Mouse (Mus musculus): ENCODE data around the gene Rbm4. TPM values are rescaled to one million over a fixed set of nuclear protein-coding genes. Genes with fewer than 3 reads are reported as not detected.
A peak's percentile ranks its signal among the peaks of the same experiment; 100 is the strongest.

Gene Rbm4
- polyA plus RNA-seq (2015; fragmentation: Nextera tagmentation; extraction: Ambion mirVana): 67.2 and 73.6 TPM in 2 replicates

DNA sequence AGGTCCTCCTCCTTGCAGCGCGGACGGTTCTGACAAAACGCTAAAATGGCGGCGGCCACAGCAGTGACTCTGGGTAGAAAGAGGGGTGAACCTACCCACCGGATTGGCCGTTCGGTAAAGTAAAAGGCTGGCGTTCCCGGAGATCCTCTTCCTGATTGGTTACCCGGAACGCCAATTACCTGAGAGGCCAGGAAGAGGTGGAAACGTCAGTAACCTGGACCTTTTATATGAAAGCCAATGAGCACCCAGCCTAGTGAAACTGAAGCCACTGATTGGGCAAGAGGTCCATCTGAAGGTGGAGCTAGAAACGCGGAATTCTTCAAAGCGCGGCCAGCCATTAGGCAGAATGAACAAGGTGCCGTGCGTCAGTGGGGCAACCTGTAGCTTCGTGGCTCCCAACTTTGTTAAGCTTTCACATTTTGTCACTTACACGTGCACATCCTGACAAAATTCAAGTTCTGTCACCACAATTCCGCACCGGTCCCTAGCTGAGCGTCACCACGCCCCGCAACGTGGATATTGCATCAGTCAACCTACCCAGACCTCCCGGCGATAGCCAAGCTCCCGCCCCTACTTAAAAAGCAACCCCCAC, at the start of gene Rbm4:
TSS of gene Rbm4 (minus strand) at position 71 of the 592 bp plus-strand sequence.
- WGBS: under 1% methylated on average over 31 of the region's 31 CpGs
- H3K9me3 ChIP-seq (ENCODE audit: control insufficient read depth, low read length): no peaks in the 10 kb centered on the region
- no peaks in the 10 kb centered on the region for H3K27me3 ChIP-seq (replicated peaks; ENCODE audit: control insufficient read depth, insufficient read depth, low read length)
- peaks cover 9% of the 10 kb centered on the region for H3K36me3 ChIP-seq (ENCODE audit: control insufficient read depth, insufficient read depth, low read length)
- H3K4me2 ChIP-seq (ENCODE audit: low read length): peak within 1 kb of the TSS; percentile 85
- ATAC-seq: peak; percentile 99
- peak within 1 kb of the TSS; percentile 53 for H3K4me3 ChIP-seq (ENCODE audit: low read length)
- peak within 1 kb of the TSS; percentile 63 for H3K27ac ChIP-seq (ENCODE audit: low read depth, low read length)
- peaks cover 36% of the 10 kb centered on the region for H3K4me1 ChIP-seq (ENCODE audit: control insufficient read depth, insufficient read depth, low read depth, low read length)
- peak within 1 kb of the TSS; percentile 68 for H3K9ac ChIP-seq (ENCODE audit: low read depth, low read length)

DNA sequence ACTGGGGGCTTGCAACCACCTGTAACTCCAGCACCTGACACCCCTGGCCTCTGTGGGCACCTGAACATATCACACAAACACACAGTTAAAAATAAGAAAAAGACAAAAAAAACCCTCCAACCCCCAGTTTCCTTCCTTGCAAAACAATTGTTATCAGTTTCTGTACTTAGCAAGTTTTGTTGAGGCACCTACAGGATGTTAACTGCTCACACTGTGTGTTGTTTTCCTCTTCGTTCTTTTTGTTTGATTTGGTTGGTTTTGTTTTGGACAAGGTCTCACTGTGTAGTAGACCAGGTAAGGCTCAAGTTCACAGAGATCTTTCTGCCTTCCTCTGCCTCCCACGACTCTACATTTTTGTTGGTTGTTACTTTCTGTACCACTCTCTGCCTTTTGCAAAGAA, 48.9 kb upstream of the Rbm4 start:
- no peak for ATAC-seq
- no peak overlapping the region for H3K4me3 ChIP-seq (ENCODE audit: low read length)

DNA sequence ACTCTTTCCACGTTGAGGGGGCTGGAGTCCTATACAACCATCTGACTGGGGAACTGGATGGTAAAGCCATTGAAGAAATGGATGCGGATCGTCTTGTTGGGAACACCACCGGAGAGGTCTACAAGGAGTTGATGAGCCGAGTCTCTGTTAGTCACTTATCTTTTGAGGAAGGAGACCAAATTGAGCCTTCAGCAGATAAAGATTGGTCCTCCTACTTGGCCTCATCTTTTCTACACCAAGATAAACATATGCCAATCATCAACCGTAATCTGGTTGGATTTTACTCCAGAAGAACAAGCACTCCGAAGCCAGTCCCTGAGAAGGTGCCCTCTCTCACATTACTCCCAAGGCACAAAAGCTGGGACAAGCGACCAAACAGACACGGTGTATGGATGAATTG, 47.1 kb upstream of the Rbm4 start:
- no peaks in the 10 kb centered on the region for H3K36me3 ChIP-seq (ENCODE audit: control insufficient read depth, insufficient read depth, low read length)
- ATAC-seq: no peak
- H3K9me3 ChIP-seq (ENCODE audit: control insufficient read depth, low read length): no peaks in the 10 kb centered on the region
- 85% methylated on average over 9 of the region's 9 CpGs for WGBS
- no peak overlapping the region for H3K4me3 ChIP-seq (ENCODE audit: low read length)
- H3K4me2 ChIP-seq (ENCODE audit: low read length): no peak overlapping the region
- peaks cover 20% of the 10 kb centered on the region for H3K27me3 ChIP-seq (replicated peaks; ENCODE audit: control insufficient read depth, insufficient read depth, low read length)
- H3K9ac ChIP-seq (ENCODE audit: low read depth, low read length): no peak overlapping the region
- no peak overlapping the region for H3K27ac ChIP-seq (ENCODE audit: low read depth, low read length)
- peaks cover 14% of the 10 kb centered on the region for H3K4me1 ChIP-seq (ENCODE audit: control insufficient read depth, insufficient read depth, low read depth, low read length)

More for the DNA sequence above, 48.9 kb upstream of the Rbm4 start:
- Histone ChIP-seq H3K27me3 (replicated peaks; ENCODE audit: control insufficient read depth, insufficient read depth, low read length) (peaks cover 21% of the 10 kb centered on the region), H3K27ac (ENCODE audit: low read depth, low read length) (no peak overlapping the region), H3K4me1 (ENCODE audit: control insufficient read depth, insufficient read depth, low read depth, low read length) (peaks cover 14% of the 10 kb centered on the region), H3K36me3 (ENCODE audit: control insufficient read depth, insufficient read depth, low read length) (no peaks in the 10 kb centered on the region), H3K9ac (ENCODE audit: low read depth, low read length) (no peak overlapping the region), H3K4me2 (ENCODE audit: low read length) (no peak overlapping the region), H3K9me3 (ENCODE audit: control insufficient read depth, low read length) (no peaks in the 10 kb centered on the region)
- 70% methylated on average over 2 of the region's 2 CpGs for WGBS

DNA sequence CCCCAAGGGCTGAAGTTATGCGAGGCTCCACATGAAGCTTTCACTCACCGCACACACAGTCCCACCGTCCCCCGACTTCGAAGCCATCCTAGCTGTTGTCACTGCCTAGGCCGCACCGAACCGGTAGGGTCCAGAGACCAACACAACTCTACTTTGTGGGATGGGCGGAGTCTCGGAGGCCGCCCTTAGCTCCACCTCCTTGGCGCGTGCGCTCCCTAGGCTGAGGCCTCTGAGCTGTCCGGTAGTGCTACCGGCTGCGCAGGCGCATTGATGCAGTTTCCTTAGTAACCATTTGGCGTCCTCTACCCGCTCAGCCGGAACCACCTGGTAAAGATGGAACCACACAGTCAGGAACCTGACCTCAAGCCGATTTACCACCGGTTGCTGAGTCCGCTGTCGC, 45.4 kb upstream of the Rbm4 start, which contains the start of the genes Ccs and Ccdc87:
TSS of gene Ccs (minus strand) at position 184 of the 400 bp plus-strand sequence.
TSS of gene Ccdc87 (plus strand) at position 218 of the 400 bp plus-strand sequence.
- Histone ChIP-seq H3K27me3 (replicated peaks; ENCODE audit: control insufficient read depth, insufficient read depth, low read length) (peaks cover 19% of the 10 kb centered on the region), H3K4me2 (ENCODE audit: low read length) (peak within 1 kb of the TSS; percentile 99), H3K9me3 (ENCODE audit: control insufficient read depth, low read length) (no peaks in the 10 kb centered on the region), H3K9ac (ENCODE audit: low read depth, low read length) (peak within 1 kb of the TSS; percentile 68), H3K36me3 (ENCODE audit: control insufficient read depth, insufficient read depth, low read length) (no peaks in the 10 kb centered on the region), H3K4me1 (ENCODE audit: control insufficient read depth, insufficient read depth, low read depth, low read length) (peaks cover 14% of the 10 kb centered on the region), H3K27ac (ENCODE audit: low read depth, low read length) (0 out of 2 replicates have a peak within 1 kb of the TSS, but pooled peaks have one; percentile 24), H3K4me3 (ENCODE audit: low read length) (peak within 1 kb of the TSS; percentile 69)
- ATAC-seq: peak; percentile 99
- 0% methylated on average over 25 of the region's 25 CpGs for whole genome bisulfite sequencing

DNA sequence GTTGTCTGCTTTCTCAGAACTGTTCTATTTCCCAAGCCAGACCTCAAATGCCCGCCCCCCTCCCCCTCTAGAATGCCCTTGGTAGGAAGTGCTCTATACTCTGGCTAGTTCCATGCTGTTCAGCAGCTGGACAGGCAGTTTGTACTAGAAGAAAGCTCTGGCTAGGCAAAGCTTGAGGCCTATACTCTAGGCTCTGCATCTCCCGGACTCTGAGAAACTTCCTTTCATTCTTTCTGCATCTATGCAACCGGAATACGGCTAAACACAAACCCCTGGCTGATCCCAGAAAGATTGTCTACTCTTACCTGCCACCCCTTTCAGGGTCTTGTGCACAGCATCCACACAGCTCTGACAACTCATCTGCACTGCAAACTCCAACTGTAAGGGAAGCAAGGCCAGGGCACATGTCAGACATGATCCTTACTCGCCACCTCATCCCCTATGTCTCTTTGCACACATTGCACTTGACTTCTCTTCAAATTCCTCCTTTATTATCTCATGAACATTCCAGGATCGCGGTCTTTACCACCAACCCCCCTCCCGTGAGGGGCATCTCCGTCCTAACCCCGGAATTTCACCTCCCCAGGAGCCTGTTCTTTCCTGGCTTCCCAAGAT, 44.9 kb upstream of the Rbm4 start:
- H3K9ac ChIP-seq (ENCODE audit: low read depth, low read length): peak overlapping the region; percentile 68
- no peaks in the 10 kb centered on the region for H3K9me3 ChIP-seq (ENCODE audit: control insufficient read depth, low read length)
- peak overlapping the region; percentile 69 for H3K4me3 ChIP-seq (ENCODE audit: low read length)
- 0 out of 2 replicates have a peak overlapping the region, but pooled peaks have one; percentile 24 for H3K27ac ChIP-seq (ENCODE audit: low read depth, low read length)
- 35% methylated on average over 10 of the region's 10 CpGs for WGBS
- peaks cover 14% of the 10 kb centered on the region for H3K4me1 ChIP-seq (ENCODE audit: control insufficient read depth, insufficient read depth, low read depth, low read length)
- no peaks in the 10 kb centered on the region for H3K36me3 ChIP-seq (ENCODE audit: control insufficient read depth, insufficient read depth, low read length)
- peak overlapping the region; percentile 99 for H3K4me2 ChIP-seq (ENCODE audit: low read length)
- ATAC-seq: no peak; the same call in 1 of the 2 replicates
- H3K27me3 ChIP-seq (replicated peaks; ENCODE audit: control insufficient read depth, insufficient read depth, low read length): peaks cover 19% of the 10 kb centered on the region

DNA sequence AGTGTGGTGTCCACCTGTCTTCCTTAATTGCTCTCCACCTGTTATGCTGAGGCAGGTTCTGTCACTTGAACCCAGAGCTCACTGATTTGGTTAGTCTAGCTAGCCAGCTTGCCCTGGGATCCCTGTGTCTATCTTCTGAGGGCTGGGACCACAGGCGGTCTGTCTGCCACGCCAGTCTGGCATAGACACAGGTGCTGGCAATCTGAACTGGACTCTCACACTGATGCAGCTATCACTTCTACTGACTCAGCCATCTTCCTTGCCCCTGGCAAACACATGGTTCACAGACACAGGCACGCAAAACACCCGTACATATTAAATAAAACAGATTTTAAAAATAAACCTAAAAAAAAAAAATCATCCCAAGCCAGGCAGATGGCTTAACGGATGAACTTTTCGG, 43.3 kb upstream of the Rbm4 start:
- no peak for ATAC-seq
- Histone ChIP-seq H3K9ac (ENCODE audit: low read depth, low read length) (no peak overlapping the region), H3K4me1 (ENCODE audit: control insufficient read depth, insufficient read depth, low read depth, low read length) (peaks cover 14% of the 10 kb centered on the region), H3K36me3 (ENCODE audit: control insufficient read depth, insufficient read depth, low read length) (0 out of 2 replicates have a peak, but pooled peaks cover 3% of the 10 kb centered on the region), H3K27me3 (replicated peaks; ENCODE audit: control insufficient read depth, insufficient read depth, low read length) (peaks cover 17% of the 10 kb centered on the region), H3K9me3 (ENCODE audit: control insufficient read depth, low read length) (no peaks in the 10 kb centered on the region), H3K27ac (ENCODE audit: low read depth, low read length) (no peak overlapping the region), H3K4me2 (ENCODE audit: low read length) (no peak overlapping the region), H3K4me3 (ENCODE audit: low read length) (no peak overlapping the region)
- WGBS: 95% methylated on average over 6 of the region's 6 CpGs

DNA sequence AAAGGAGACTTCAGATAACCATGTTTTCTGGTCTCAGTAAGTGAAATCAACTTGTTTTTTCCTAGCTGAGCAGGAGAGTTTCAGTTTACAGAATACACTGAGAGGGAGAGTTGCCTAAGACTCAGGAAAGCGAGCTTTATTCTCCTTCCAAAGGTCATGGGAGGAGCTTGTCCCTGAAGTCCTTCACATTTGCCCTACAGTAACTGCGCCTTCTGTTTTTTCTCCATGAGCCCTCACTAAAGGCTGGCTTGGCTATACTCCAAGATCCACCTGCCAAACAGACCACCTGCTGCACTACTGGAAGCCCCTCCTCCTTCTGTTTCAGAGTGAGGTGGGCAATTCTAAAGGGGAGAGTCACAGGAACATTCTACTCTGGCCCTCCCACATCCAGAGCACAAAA, 42.4 kb upstream of the Rbm4 start:
- Histone ChIP-seq H3K27ac (ENCODE audit: low read depth, low read length) (no peak overlapping the region), H3K36me3 (ENCODE audit: control insufficient read depth, insufficient read depth, low read length) (0 out of 2 replicates have a peak, but pooled peaks cover 3% of the 10 kb centered on the region), H3K4me2 (ENCODE audit: low read length) (no peak overlapping the region), H3K9me3 (ENCODE audit: control insufficient read depth, low read length) (no peaks in the 10 kb centered on the region), H3K27me3 (replicated peaks; ENCODE audit: control insufficient read depth, insufficient read depth, low read length) (peaks cover 8% of the 10 kb centered on the region), H3K9ac (ENCODE audit: low read depth, low read length) (no peak overlapping the region), H3K4me3 (ENCODE audit: low read length) (no peak overlapping the region), H3K4me1 (ENCODE audit: control insufficient read depth, insufficient read depth, low read depth, low read length) (peaks cover 14% of the 10 kb centered on the region)
- WGBS: 73% methylated on average over 2 of the region's 2 CpGs
- no peak for ATAC-seq

DNA sequence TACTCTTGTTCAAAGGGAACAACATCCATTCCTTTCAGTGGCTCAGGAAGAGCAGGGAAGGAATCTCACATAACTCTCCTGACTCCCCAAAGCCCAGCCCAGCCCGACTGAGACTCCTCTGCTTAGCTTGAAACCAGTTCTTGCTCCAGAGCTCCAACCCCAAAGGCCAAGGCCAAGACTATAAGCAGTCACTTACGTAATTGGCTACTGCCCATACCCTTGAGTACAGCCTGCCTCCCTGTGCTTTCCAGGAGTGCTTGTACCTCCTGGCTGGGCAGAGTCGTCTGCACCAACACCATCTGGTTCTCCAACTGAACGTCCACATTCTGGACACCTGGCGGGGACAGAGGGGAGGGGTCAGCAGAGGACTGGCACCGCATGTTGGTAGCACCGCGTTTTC, 40.3 kb upstream of the Rbm4 start:
- Histone ChIP-seq H3K4me3 (ENCODE audit: low read length) (no peak overlapping the region), H3K27ac (ENCODE audit: low read depth, low read length) (no peak overlapping the region), H3K27me3 (replicated peaks; ENCODE audit: control insufficient read depth, insufficient read depth, low read length) (no peaks in the 10 kb centered on the region), H3K4me1 (ENCODE audit: control insufficient read depth, insufficient read depth, low read depth, low read length) (peaks cover 9% of the 10 kb centered on the region), H3K9ac (ENCODE audit: low read depth, low read length) (no peak overlapping the region), H3K9me3 (ENCODE audit: control insufficient read depth, low read length) (no peaks in the 10 kb centered on the region), H3K4me2 (ENCODE audit: low read length) (no peak overlapping the region), H3K36me3 (ENCODE audit: control insufficient read depth, insufficient read depth, low read length) (0 out of 2 replicates have a peak, but pooled peaks cover 3% of the 10 kb centered on the region)
- WGBS: 92% methylated on average over 8 of the region's 8 CpGs
- no peak for ATAC-seq

DNA sequence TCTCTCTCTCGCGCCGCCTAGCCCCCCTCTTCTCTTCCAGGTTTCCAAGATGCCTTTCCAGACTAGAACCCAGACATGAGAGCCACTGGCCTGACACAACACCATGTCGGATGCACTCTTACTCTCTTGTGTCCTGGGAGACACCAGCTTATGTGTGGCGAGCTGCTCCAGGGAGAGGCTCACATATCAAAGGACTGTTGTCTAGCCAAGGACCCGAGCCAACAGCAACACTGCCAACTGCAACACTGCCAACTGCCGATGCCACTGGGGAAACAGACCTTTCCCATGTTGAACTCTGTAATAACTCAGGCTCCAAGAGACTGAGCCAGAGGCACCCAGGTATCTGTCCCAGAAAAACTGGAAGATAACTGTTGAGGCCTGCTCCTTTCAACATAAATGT, 35.5 kb upstream of the Rbm4 start:
- no peak overlapping the region for H3K27ac ChIP-seq (ENCODE audit: low read depth, low read length)
- H3K4me1 ChIP-seq (ENCODE audit: control insufficient read depth, insufficient read depth, low read depth, low read length): no peaks in the 10 kb centered on the region
- no peak overlapping the region for H3K4me3 ChIP-seq (ENCODE audit: low read length)
- no peaks in the 10 kb centered on the region for H3K9me3 ChIP-seq (ENCODE audit: control insufficient read depth, low read length)
- H3K36me3 ChIP-seq (ENCODE audit: control insufficient read depth, insufficient read depth, low read length): 0 out of 2 replicates have a peak, but pooled peaks cover 3% of the 10 kb centered on the region
- no peak overlapping the region for H3K9ac ChIP-seq (ENCODE audit: low read depth, low read length)
- 62% methylated on average over 7 of the region's 7 CpGs for WGBS
- no peaks in the 10 kb centered on the region for H3K27me3 ChIP-seq (replicated peaks; ENCODE audit: control insufficient read depth, insufficient read depth, low read length)
- no peak overlapping the region for H3K4me2 ChIP-seq (ENCODE audit: low read length)
- ATAC-seq: peak; percentile 48; the same call in 1 of the 2 replicates
